Mouse (Mus musculus) mouse embryonic stem cell (cell line): Measurements from ENCODE around the gene Gm21969.

ENCODE experiments used
- in situ Hi-C, 2 experiments: fragments of 300-500 bp; cut with MboI; formaldehyde crosslinking; loops; 1 replicate in 1 of 2; 3 replicates in 1 of 2; pipeline ENCODE4 v1.14.3; 2019 to 2020; ENCODE audit warnings: low sequenced_read_pairs in 2 of 2, low pct_unique_long_range_greater_than_20kb in 1 of 2, mixed read lengths in 1 of 2; ENCODE audit not compliant: unreplicated experiment in 1 of 2

Gene Gm21969

GRCm38 (mm10) chr4:139683728-139684638, 81.0 kb downstream of the Gm21969 start:
- in situ Hi-C loops: no loop called here

DNA sequence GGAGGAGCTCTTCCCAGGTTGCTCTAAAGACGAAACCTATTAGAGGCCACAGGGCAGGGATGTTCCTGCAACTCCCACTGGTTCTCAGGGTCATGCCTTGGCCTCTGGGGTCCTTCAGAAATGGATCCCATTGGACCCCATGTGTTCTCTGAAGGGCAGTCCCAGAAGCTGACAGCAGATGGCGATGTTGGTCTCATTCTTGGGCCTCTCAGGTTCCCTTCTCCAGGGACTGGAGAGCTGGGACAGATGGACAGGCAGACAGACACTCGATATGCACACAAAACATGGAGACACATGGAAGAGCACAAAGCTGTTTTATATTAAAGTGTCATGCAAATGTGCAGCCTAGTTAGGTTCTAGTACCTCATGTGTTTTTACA, 81.6 kb downstream of the Gm21969 start:
- in situ Hi-C loops: no loop called here

DNA sequence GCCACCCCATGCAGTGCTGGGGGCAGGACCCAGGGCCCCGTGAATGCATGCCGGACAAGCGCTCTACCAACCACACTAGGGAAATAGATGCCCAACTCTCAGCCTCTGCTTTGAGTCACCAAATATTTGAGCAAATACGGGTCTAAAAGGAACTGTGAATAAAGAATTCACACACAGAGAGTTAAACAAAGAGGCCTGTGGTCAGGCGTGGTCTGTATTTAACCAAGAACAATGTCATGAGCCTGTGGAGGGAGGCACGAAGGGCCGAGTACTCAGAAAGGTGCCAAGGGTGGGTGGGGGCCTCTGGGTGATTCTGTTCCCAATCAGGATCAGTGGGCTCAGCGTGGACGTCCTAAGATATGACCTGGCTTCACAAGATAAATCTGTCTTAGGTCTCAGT, 85.1 kb downstream of the Gm21969 start:
- in situ Hi-C loops: no loop called here

DNA sequence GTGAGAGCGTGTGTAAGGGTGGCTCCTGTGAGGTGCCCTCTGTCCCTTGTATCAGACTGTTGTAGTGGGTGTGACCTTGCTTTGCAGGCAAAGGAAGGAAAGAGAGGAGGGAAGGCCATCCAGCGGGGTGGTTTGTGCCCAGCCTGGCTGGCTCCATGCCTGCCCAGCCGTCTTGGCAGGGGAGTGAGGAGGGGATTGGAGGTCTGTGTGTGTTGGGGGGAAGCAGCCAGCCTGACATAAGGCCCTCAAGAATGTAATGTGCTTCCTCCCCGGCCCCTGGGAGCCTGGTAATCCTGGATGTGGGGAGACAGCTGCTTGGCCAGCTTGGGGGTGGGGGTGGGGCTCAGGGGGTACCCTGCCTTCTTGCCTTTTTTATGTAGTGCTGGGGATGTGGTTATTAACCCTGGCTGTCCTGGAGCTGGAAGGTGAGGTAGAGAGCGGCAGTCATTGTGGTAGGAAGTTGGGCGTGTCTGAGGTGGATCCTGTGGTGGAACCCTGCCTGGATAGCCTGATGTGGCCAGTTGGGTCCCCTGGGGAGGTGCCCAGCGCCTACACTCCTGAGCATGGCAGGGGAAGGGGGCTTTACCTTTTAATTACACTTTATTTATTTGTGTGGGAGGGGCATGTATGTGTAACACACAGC, 86.8 kb downstream of the Gm21969 start:
- in situ Hi-C loops: loop anchor here in 1 of 2 experiments (10.0 kb wide), 1 partner anchor 175 kb away; no protein-coding TSS in a partner anchor

- in situ Hi-C loops: loop anchor here in 1 of 2 experiments (10.0 kb wide), 1 partner anchor 171 kb away; no protein-coding TSS in a partner anchor
Observed at GRCm38 (mm10) chr4:139693315-139693714, 90.3 kb downstream of the Gm21969 start.

DNA sequence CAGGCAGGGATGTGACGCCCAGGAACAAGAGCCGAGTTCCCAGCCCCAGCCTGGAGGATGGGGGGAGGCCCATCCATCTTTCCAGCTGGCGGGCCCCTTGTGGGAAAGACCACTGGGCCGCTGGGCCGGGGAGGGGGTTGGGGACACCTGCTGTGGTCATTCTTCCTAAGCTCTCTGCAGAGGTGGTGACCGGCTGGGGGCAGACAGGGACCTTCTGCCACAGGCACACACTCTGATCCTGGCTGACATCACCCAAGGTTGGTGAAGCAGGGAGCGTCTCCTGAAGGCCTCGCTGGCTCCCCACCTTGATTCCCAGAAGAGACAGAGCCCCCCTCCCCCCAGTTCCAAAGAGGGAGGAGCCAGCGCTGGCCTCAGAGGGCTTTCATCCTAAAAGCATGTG, 94.8 kb downstream of the Gm21969 start:
- in situ Hi-C loops: loop anchor here in 1 of 2 experiments (10.0 kb wide), 1 partner anchor 167 kb away; no protein-coding TSS in a partner anchor

- in situ Hi-C loops: loop anchor here in 1 of 2 experiments (10.0 kb wide), 1 partner anchor 166 kb away; no protein-coding TSS in a partner anchor
Observed at GRCm38 (mm10) chr4:139698602-139699001, 95.6 kb downstream of the Gm21969 start.

DNA sequence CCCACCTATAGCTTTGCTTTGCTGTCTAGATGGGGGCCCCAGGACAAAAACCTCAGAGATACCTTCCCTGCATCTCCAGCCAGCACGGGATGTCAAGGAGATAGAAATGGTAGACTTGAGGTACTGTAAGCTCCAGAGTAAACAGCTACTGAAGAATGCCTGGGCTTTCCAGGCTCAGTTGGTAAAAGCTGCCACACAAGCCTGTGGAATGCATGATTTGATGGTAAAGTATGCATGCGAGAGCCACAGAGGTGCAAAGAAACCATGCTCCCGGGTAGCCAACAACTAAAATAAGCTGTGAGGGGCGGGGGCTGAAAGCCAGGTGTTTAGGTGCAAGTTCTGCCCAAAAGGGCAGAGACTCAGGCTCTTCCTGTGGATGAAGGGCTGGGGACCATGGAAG, 99.9 kb downstream of the Gm21969 start:
- in situ Hi-C loops: no loop called here

- in situ Hi-C loops: no loop called here
Observed at GRCm38 (mm10) chr4:139703468-139703867, 100.5 kb downstream of the Gm21969 start.

DNA sequence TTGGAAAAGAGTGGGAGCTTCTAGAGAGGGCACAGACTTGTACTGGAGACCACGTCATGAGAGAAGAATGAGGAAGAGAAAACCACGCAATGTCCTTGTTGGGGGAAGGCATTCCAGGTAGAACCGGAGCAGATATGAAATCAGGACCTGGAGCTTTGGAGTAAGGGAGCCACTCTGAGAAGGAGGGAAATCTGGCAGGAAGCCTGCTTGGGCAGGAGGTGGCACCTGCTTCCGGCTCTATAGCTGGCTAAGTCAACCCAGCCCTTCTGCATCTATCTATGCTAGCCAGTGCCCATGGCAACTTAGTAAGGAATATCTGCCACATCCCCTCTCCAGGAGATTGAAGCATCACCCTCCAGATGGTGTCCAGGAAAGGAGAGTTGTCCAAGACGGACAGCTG, 103.0 kb downstream of the Gm21969 start:
- in situ Hi-C loops: loop anchor here in 1 of 2 experiments (5.0 kb wide), 1 partner anchor 151 kb away; no protein-coding TSS in a partner anchor

- in situ Hi-C loops: no loop called here
Observed at GRCm38 (mm10) chr4:139710467-139711334, 107.7 kb downstream of the Gm21969 start.
